Mouse (Mus musculus): ENCODE data around the gene Unc45a. TPM values are rescaled to one million over a fixed set of nuclear protein-coding genes. Genes with fewer than 3 reads are reported as not detected.
A peak's percentile ranks its signal among the peaks of the same experiment; 100 is the strongest.
"Not testable (repeated sequence)": the region's sequence is repeated elsewhere in the genome, so short reads cannot be mapped to it uniquely, and the experiment has no call there.

The Unc45a gene
- polyA plus RNA-seq, 1 experiment from 2014 or later, result 61.7 TPM

GRCm38 (mm10) chr7:80339793-80340628 is 794 bp downstream of the Unc45a start:
- Histone ChIP-seq H3K27me3 (no peaks in the 10 kb centered on the region), H3K36me3 (peaks cover 31% of the 10 kb centered on the region), H3K4me1 (replicated peaks) (peaks cover 67% of the 10 kb centered on the region), H3K27ac (replicated peaks) (peak overlapping the region; percentile 91), H3K4me2 (peak overlapping the region; percentile 93), H3K9ac (peak overlapping the region; percentile 89), H3K9me3 (no peaks in the 10 kb centered on the region), H3K4me3 (peak overlapping the region; percentile 64)
- WGBS, result 0% methylated on average over 45 of the region's 45 CpGs
- ATAC-seq (ENCODE audit: low read depth), result peak; percentile 98

- peak overlapping the region; percentile 83 for H3K27ac ChIP-seq (replicated peaks)
- peak overlapping the region; percentile 64 for H3K4me3 ChIP-seq
- H3K4me1 ChIP-seq (replicated peaks), result peaks cover 67% of the 10 kb centered on the region
- ATAC-seq (ENCODE audit: low read depth), result peak; percentile 33; the same call in 1 of the 2 replicates
- H3K4me2 ChIP-seq, result peak overlapping the region; percentile 93
- H3K27me3 ChIP-seq, result no peaks in the 10 kb centered on the region
- H3K9ac ChIP-seq, result peak overlapping the region; percentile 89
- 8% methylated on average over 16 of the region's 17 CpGs for WGBS
- H3K9me3 ChIP-seq, result no peaks in the 10 kb centered on the region
- peaks cover 37% of the 10 kb centered on the region for H3K36me3 ChIP-seq
Observed at GRCm38 (mm10) chr7:80339371-80339770, 1.4 kb downstream of the Unc45a start.

GRCm38 (mm10) chr7:80336932-80337331 is 3.9 kb downstream of the Unc45a start:
- Histone ChIP-seq H3K9ac (no peak overlapping the region), H3K4me3 (no peak overlapping the region), H3K9me3 (no peaks in the 10 kb centered on the region), H3K4me2 (no peak overlapping the region), H3K27ac (replicated peaks) (no peak overlapping the region), H3K27me3 (no peaks in the 10 kb centered on the region), H3K4me1 (replicated peaks) (peaks cover 51% of the 10 kb centered on the region), H3K36me3 (peaks cover 61% of the 10 kb centered on the region)
- 94% methylated on average over 3 of the region's 3 CpGs for WGBS
- ATAC-seq (ENCODE audit: low read depth), result no peak

GRCm38 (mm10) chr7:80334848-80335247 is 6.0 kb downstream of the Unc45a start:
- no peak for ATAC-seq (ENCODE audit: low read depth)
- WGBS, result 96% methylated on average over 4 of the region's 4 CpGs
- H3K9me3 ChIP-seq, result no peaks in the 10 kb centered on the region
- no peak overlapping the region for H3K4me3 ChIP-seq
- H3K27ac ChIP-seq (replicated peaks), result no peak overlapping the region
- no peak overlapping the region for H3K9ac ChIP-seq
- no peak overlapping the region for H3K4me2 ChIP-seq
- no peaks in the 10 kb centered on the region for H3K27me3 ChIP-seq
- peaks cover 34% of the 10 kb centered on the region for H3K4me1 ChIP-seq (replicated peaks)
- peaks cover 82% of the 10 kb centered on the region for H3K36me3 ChIP-seq

- Histone ChIP-seq H3K9ac (no peak overlapping the region), H3K4me1 (replicated peaks) (peaks cover 10% of the 10 kb centered on the region), H3K9me3 (no peaks in the 10 kb centered on the region), H3K4me2 (no peak overlapping the region), H3K4me3 (no peak overlapping the region), H3K27me3 (no peaks in the 10 kb centered on the region), H3K36me3 (peaks cover 100% of the 10 kb centered on the region), H3K27ac (replicated peaks) (no peak overlapping the region)
- 92% methylated on average over 19 of the region's 19 CpGs for WGBS
- no peak for ATAC-seq (ENCODE audit: low read depth)
Observed at GRCm38 (mm10) chr7:80331433-80331832, 9.4 kb downstream of the Unc45a start.

- ATAC-seq (ENCODE audit: low read depth), result no peak
- Histone ChIP-seq H3K27me3 (no peaks in the 10 kb centered on the region), H3K9ac (no peak overlapping the region), H3K4me3 (no peak overlapping the region), H3K9me3 (no peaks in the 10 kb centered on the region), H3K4me2 (no peak overlapping the region), H3K27ac (replicated peaks) (no peak overlapping the region), H3K36me3 (peaks cover 100% of the 10 kb centered on the region), H3K4me1 (replicated peaks) (peaks cover 5% of the 10 kb centered on the region)
- 88% methylated on average over 8 of the region's 8 CpGs for WGBS
Observed at GRCm38 (mm10) chr7:80330278-80330677, 10.5 kb downstream of the Unc45a start.

- H3K27me3 ChIP-seq, result no peaks in the 10 kb centered on the region
- 96% methylated on average over 19 of the region's 19 CpGs for WGBS
- H3K9ac ChIP-seq, result no peak overlapping the region
- H3K4me2 ChIP-seq, result no peak overlapping the region
- peaks cover 29% of the 10 kb centered on the region for H3K4me1 ChIP-seq (replicated peaks)
- no peak overlapping the region for H3K27ac ChIP-seq (replicated peaks)
- no peak overlapping the region for H3K4me3 ChIP-seq
- H3K9me3 ChIP-seq, result no peaks in the 10 kb centered on the region
- ATAC-seq (ENCODE audit: low read depth), result no peak
- peaks cover 62% of the 10 kb centered on the region for H3K36me3 ChIP-seq
Observed at GRCm38 (mm10) chr7:80326076-80326475, 14.7 kb downstream of the Unc45a start.

GRCm38 (mm10) chr7:80325292-80325868 is 15.4 kb downstream of the Unc45a start:
- no peak for ATAC-seq (ENCODE audit: low read depth)
- Histone ChIP-seq H3K4me1 (replicated peaks) (peaks cover 29% of the 10 kb centered on the region), H3K9me3 (no peaks in the 10 kb centered on the region), H3K4me2 (no peak overlapping the region), H3K27ac (replicated peaks) (no peak overlapping the region), H3K36me3 (peaks cover 62% of the 10 kb centered on the region), H3K9ac (no peak overlapping the region), H3K27me3 (no peaks in the 10 kb centered on the region), H3K4me3 (no peak overlapping the region)
- WGBS, result 96% methylated on average over 16 of the region's 16 CpGs

GRCm38 (mm10) chr7:80324816-80325119 is 16.0 kb downstream of the Unc45a start:
- H3K9ac ChIP-seq; H3K9me3 ChIP-seq; ATAC-seq (ENCODE audit: low read depth); H3K27me3 ChIP-seq: not testable (repeated sequence)
- Histone ChIP-seq H3K27ac (replicated peaks) (peak overlapping the region; percentile 92), H3K36me3 (peaks cover 61% of the 10 kb centered on the region), H3K4me3 (0 out of 2 replicates have a peak overlapping the region, but pooled peaks have one; percentile 62), H3K4me2 (peak overlapping the region; percentile 82), H3K4me1 (replicated peaks) (peaks cover 29% of the 10 kb centered on the region)
- WGBS, result 66% methylated on average over 5 of the region's 5 CpGs

GRCm38 (mm10) chr7:80324043-80324815 is 16.6 kb downstream of the Unc45a start, which contains the start of gene Rccd1:
Gene Rccd1, minus strand, starts transcription at chr7:80324454.
- Histone ChIP-seq H3K4me2 (peak within 1 kb of the TSS; percentile 82), H3K27me3 (no peaks in the 10 kb centered on the region), H3K4me3 (peak within 1 kb of the TSS; percentile 62), H3K9ac (peak within 1 kb of the TSS; percentile 72), H3K4me1 (replicated peaks) (peaks cover 29% of the 10 kb centered on the region), H3K27ac (replicated peaks) (peak within 1 kb of the TSS; percentile 92), H3K36me3 (peaks cover 60% of the 10 kb centered on the region), H3K9me3 (no peaks in the 10 kb centered on the region)
- 4% methylated on average over 38 of the region's 38 CpGs for WGBS
- peak; percentile 99 for ATAC-seq (ENCODE audit: low read depth)

- peak overlapping the region; percentile 92 for H3K27ac ChIP-seq (replicated peaks)
- 20% methylated on average over 8 of the region's 8 CpGs for WGBS
- no peak for ATAC-seq (ENCODE audit: low read depth)
Observed at GRCm38 (mm10) chr7:80323336-80323735, 17.5 kb downstream of the Unc45a start.

More at GRCm38 (mm10) chr7:80323336-80323735, 17.5 kb downstream of the Unc45a start:
- no peaks in the 10 kb centered on the region for H3K27me3 ChIP-seq
- peaks cover 59% of the 10 kb centered on the region for H3K36me3 ChIP-seq
- no peaks in the 10 kb centered on the region for H3K9me3 ChIP-seq
- peak overlapping the region; percentile 82 for H3K4me2 ChIP-seq
- peak overlapping the region; percentile 62 for H3K4me3 ChIP-seq
- H3K4me1 ChIP-seq (replicated peaks), result peaks cover 29% of the 10 kb centered on the region
- peak overlapping the region; percentile 72 for H3K9ac ChIP-seq

All from neural tube, embryonic 13.5 days (tissue).